Mouse (Mus musculus): ENCODE measurements around the gene Olfr134.

DNA sequence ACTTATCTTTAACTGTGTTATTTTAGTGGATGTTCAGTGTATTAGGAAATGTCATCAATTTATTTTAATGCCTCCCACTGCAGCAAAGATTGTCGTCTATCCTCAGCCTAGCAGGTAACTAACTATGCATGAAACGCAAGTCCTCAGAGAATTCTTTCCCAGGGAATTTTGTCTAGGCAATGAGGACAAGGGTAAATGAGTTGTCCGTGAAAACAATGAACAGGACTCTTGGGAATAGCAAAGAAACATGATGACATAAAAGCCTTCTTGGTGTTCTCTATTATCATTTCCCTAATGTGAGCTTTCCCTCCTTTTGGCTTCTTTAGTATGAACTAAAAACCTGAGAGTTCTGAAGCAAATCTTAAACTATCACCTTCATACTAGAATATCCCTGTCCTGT lies at the start of gene Olfr134:
- TF ChIP-seq CTCF (IDR thresholded peaks at IDR 0.05; ENCODE audit: extremely low read depth, insufficient read depth, low read length) = no peak
- no peak for TF ChIP-seq POLR2A (IDR thresholded peaks at IDR 0.05; ENCODE audit: extremely low read depth, insufficient read depth, low read length)

Data from cortical plate, adult 2 months (tissue).